Mouse (Mus musculus): ENCODE measurements at regions not wholly inside any gene's neighbourhood (a gene's known extent, or its start where the extent isn't known, plus 50 kb on each side); places are given as distances from the start of the nearest gene placed in this dataset.
A peak's percentile ranks its signal among the peaks of the same experiment; 100 is the strongest.

DNA sequence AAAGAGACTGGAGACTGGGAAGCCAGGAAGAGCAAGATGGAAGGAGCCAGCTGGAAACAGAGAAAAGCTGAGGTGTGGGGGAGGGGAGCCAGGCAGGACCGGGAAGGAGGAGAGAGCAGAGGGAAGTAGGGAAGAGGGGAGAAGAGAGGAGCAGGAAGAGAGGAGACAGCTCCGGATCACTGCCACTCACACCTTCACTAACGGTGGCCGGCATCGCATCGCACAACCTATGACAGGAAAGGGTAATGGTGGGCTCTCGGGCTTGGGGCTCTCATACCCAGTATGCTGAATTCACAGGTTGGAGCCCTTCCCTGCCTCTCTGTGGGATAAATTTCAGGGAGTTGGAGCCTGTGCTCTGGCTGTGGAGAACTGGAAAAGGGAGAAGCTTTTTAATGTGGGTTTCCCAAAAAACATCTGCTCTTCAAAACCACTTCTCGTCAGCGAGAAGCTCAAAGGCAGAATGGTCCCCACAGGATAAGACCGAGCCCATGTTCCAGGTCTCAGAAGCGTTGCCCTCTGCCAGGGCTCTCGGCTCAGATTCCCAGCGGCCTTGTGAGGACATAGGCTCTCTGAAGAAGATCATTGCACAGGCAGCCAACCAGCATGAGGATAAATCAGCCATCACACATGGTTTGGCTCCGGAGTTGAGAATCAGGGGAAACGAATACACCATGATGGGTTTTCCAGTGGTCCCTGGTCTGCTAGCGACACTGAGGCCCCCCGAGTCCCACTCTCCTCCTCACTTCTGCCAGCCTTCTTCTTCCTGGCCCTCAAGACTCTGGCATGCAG lies 53.8 kb upstream of the Coro2b start:
- DNase-seq (ENCODE audit: low spot score) (peak; percentile 4), ATAC-seq (replicated peaks; ENCODE audit: low FRiP score, low read depth) (no peak)
- no peaks in the 10 kb centered on the region for H3K36me3 ChIP-seq (ENCODE audit: insufficient read depth, low read length)
- no peak for TF ChIP-seq CTCF (IDR thresholded peaks at IDR 0.05; ENCODE audit: low read depth)
- no peak overlapping the region for H3K4me2 ChIP-seq (ENCODE audit: low read length)
- no peaks in the 10 kb centered on the region for H3K4me1 ChIP-seq (replicated peaks; ENCODE audit: insufficient read depth, low read length)
- H3K9ac ChIP-seq (ENCODE audit: low read depth, low read length) = 0 out of 2 replicates have a peak overlapping the region, but pooled peaks have one; percentile 5
- no peak overlapping the region for H3K4me3 ChIP-seq (replicated peaks; ENCODE audit: low read depth, low read length)
- no peak overlapping the region for H3K27ac ChIP-seq
- H3K27me3 ChIP-seq (ENCODE audit: insufficient read depth, low read length) = no peaks in the 10 kb centered on the region
- no peaks in the 10 kb centered on the region for H3K9me3 ChIP-seq (replicated peaks; ENCODE audit: low read length)
- WGBS = 81% methylated on average over 17 of the region's 17 CpGs

DNA sequence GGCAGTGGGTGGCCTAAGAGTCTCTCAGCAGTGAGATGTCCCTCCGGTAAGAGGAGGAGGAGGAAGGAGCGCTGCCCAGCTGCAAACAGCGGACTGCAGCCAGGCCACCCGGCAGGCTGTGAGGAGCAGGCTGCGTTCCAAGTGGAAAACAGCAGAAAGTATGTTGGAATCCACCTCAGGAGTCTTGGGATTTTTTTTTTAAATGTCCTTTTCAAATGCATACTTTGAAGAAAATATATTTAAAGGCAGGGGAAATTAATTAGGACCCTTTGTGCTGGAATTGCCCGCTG lies 54.3 kb upstream of the Coro2b start:
- H3K9me3 ChIP-seq (replicated peaks; ENCODE audit: low read length) = no peaks in the 10 kb centered on the region
- H3K27ac ChIP-seq = no peak overlapping the region
- no peak overlapping the region for H3K4me2 ChIP-seq (ENCODE audit: low read length)
- DNase-seq (ENCODE audit: low spot score) (peak; percentile 6), ATAC-seq (replicated peaks; ENCODE audit: low FRiP score, low read depth) (no peak)
- no peaks in the 10 kb centered on the region for H3K36me3 ChIP-seq (ENCODE audit: insufficient read depth, low read length)
- no peak overlapping the region for H3K4me3 ChIP-seq (replicated peaks; ENCODE audit: low read depth, low read length)
- no peaks in the 10 kb centered on the region for H3K27me3 ChIP-seq (ENCODE audit: insufficient read depth, low read length)
- H3K9ac ChIP-seq (ENCODE audit: low read depth, low read length) = 0 out of 2 replicates have a peak overlapping the region, but pooled peaks have one; percentile 5
- 52% methylated on average over 6 of the region's 6 CpGs for WGBS
- TF ChIP-seq CTCF (IDR thresholded peaks at IDR 0.05; ENCODE audit: low read depth) = no peak
- H3K4me1 ChIP-seq (replicated peaks; ENCODE audit: insufficient read depth, low read length) = no peaks in the 10 kb centered on the region

DNA sequence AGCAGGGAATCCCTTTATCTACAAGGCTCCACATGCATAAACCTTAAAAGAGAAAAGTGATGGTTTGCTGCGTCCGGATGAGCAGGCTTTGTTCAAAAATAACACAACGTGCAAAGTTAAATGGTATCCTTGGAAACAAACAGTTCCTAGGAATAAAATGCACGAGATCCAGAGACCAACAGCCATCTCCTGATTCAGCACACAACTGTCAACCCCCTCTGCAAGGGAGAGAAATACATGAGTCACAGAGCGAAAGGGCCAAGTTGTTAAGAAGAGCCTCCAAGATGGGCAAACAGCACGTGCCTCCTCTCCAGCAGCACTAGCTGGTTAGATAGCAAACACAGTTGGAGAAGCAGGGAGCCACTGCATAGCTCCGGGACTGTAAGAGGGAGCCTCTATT lies 61.2 kb upstream of the Coro2b start:
- DNase-seq (ENCODE audit: low spot score) (no peak), ATAC-seq (replicated peaks; ENCODE audit: low FRiP score, low read depth) (no peak)
- no peak overlapping the region for H3K4me2 ChIP-seq (ENCODE audit: low read length)
- no peaks in the 10 kb centered on the region for H3K4me1 ChIP-seq (replicated peaks; ENCODE audit: insufficient read depth, low read length)
- no peak overlapping the region for H3K27ac ChIP-seq
- no peak for TF ChIP-seq CTCF (IDR thresholded peaks at IDR 0.05; ENCODE audit: low read depth)
- 78% methylated on average over 7 of the region's 7 CpGs for WGBS
- H3K27me3 ChIP-seq (ENCODE audit: insufficient read depth, low read length) = no peaks in the 10 kb centered on the region
- no peaks in the 10 kb centered on the region for H3K9me3 ChIP-seq (replicated peaks; ENCODE audit: low read length)
- no peaks in the 10 kb centered on the region for H3K36me3 ChIP-seq (ENCODE audit: insufficient read depth, low read length)
- H3K9ac ChIP-seq (ENCODE audit: low read depth, low read length) = no peak overlapping the region
- H3K4me3 ChIP-seq (replicated peaks; ENCODE audit: low read depth, low read length) = no peak overlapping the region

DNA sequence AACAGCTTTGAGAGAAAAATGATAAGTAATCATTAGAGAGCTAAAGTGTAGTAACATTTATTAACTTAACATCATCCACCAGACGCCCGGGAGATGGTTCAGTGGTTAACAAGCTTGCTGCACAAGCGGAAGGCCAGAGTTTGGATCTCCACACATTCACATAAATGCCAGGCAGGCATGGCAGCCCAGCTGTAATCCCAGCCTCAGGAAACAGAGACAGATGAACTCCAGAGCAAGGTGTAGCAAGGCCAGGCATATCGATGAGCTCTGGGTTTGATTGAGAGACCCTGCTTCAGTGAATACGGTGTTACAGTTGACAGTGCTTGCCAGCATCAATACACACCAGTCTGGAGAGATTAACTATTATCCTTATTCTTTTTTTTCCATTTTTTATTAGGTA lies 62.1 kb upstream of the Coro2b start:
- Histone ChIP-seq H3K9ac (ENCODE audit: low read depth, low read length) (no peak overlapping the region), H3K27me3 (ENCODE audit: insufficient read depth, low read length) (no peaks in the 10 kb centered on the region), H3K4me3 (replicated peaks; ENCODE audit: low read depth, low read length) (no peak overlapping the region), H3K4me1 (replicated peaks; ENCODE audit: insufficient read depth, low read length) (no peaks in the 10 kb centered on the region), H3K4me2 (ENCODE audit: low read length) (no peak overlapping the region), H3K9me3 (replicated peaks; ENCODE audit: low read length) (no peaks in the 10 kb centered on the region), H3K36me3 (ENCODE audit: insufficient read depth, low read length) (no peaks in the 10 kb centered on the region), H3K27ac (no peak overlapping the region)
- TF ChIP-seq CTCF (IDR thresholded peaks at IDR 0.05; ENCODE audit: low read depth) = no peak
- ATAC-seq (replicated peaks; ENCODE audit: low FRiP score, low read depth) = no peak
- WGBS = 72% methylated on average over 5 of the region's 5 CpGs
- no peak for DNase-seq (ENCODE audit: low spot score)

DNA sequence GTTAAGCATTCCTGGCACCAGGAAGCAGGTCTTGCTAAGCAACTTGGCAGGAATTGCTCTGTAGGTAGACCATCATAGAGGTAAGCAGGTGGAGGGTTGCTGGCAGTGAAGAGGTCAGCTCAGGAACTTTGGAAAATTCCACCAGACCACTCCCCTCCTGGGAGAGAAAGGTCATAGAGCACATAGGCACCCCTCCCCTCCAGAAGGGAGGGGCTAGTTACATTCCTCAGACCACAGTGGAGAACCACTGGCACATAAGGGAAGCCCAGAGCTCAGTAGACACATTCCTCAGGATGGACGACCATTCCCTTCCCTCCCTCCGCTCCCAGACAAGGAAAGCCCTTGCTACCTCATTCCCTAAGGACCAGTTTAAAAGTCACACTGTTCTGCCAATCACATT lies 67.1 kb upstream of the Itga11 start:
- no peak overlapping the region for H3K9ac ChIP-seq (ENCODE audit: low read depth, low read length)
- H3K27ac ChIP-seq = no peak overlapping the region
- H3K9me3 ChIP-seq (replicated peaks; ENCODE audit: low read length) = peaks cover 4% of the 10 kb centered on the region; the same call in 1 of the 2 replicates
- H3K4me3 ChIP-seq (replicated peaks; ENCODE audit: low read depth, low read length) = no peak overlapping the region
- no peaks in the 10 kb centered on the region for H3K4me1 ChIP-seq (replicated peaks; ENCODE audit: insufficient read depth, low read length)
- 75% methylated on average over 2 of the region's 2 CpGs for WGBS
- H3K27me3 ChIP-seq (ENCODE audit: insufficient read depth, low read length) = no peaks in the 10 kb centered on the region
- DNase-seq (ENCODE audit: low spot score) = no peak
- TF ChIP-seq CTCF (IDR thresholded peaks at IDR 0.05; ENCODE audit: low read depth) = no peak
- ATAC-seq (replicated peaks; ENCODE audit: low FRiP score, low read depth) = no peak
- no peak overlapping the region for H3K4me2 ChIP-seq (ENCODE audit: low read length)
- H3K36me3 ChIP-seq (ENCODE audit: insufficient read depth, low read length) = no peaks in the 10 kb centered on the region

DNA sequence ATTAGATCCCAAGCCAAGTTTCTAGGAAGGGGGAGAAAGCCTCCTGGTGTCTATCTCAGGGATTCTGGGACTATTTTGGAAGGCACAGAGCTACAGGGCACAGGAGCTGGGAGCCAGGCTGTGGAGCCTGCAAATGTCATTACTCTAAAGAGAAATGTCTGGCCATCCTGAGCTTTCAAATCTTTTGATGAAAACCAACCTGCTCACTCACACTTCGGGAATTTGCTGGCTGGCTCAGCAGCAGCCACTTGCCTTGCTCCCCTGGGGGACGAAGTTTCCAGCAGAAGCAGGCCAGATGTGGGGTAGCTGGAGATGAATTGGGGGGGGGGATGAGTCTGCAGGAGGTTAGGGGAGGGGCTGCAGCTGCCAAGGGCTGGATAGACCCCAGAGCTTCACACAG lies 66.2 kb upstream of the Itga11 start:
- 57% methylated on average over 2 of the region's 2 CpGs for WGBS
- no peak overlapping the region for H3K4me2 ChIP-seq (ENCODE audit: low read length)
- H3K4me3 ChIP-seq (replicated peaks; ENCODE audit: low read depth, low read length) = no peak overlapping the region
- ATAC-seq (replicated peaks; ENCODE audit: low FRiP score, low read depth) = no peak
- H3K27me3 ChIP-seq (ENCODE audit: insufficient read depth, low read length) = no peaks in the 10 kb centered on the region
- H3K9ac ChIP-seq (ENCODE audit: low read depth, low read length) = no peak overlapping the region
- DNase-seq (ENCODE audit: low spot score) = no peak
- no peak for TF ChIP-seq CTCF (IDR thresholded peaks at IDR 0.05; ENCODE audit: low read depth)
- no peaks in the 10 kb centered on the region for H3K4me1 ChIP-seq (replicated peaks; ENCODE audit: insufficient read depth, low read length)
- H3K36me3 ChIP-seq (ENCODE audit: insufficient read depth, low read length) = no peaks in the 10 kb centered on the region
- no peak overlapping the region for H3K27ac ChIP-seq
- H3K9me3 ChIP-seq (replicated peaks; ENCODE audit: low read length) = peaks cover 4% of the 10 kb centered on the region; the same call in 1 of the 2 replicates

DNA sequence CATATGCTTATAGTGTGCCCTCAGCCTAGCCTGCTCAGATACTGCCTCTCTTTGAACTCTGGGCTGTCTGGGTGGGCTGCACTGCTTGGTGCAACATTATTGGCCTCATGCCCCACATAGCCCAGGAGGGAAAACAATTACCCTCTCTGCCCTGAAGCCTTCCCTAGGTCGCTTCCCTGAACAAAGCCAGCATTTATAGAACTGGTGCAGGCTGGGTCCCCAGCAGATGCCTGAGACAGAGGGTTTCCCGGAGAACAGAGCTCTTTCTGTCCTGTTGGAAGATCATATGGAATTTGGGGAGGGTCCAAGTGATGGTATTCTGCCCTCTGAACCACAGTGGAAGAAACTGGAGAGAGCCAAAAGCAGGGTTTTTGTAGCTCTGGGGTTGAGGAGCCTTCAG lies 64.6 kb upstream of the Itga11 start:
- H3K4me3 ChIP-seq (replicated peaks; ENCODE audit: low read depth, low read length) = no peak overlapping the region
- H3K27me3 ChIP-seq (ENCODE audit: insufficient read depth, low read length) = no peaks in the 10 kb centered on the region
- H3K4me1 ChIP-seq (replicated peaks; ENCODE audit: insufficient read depth, low read length) = no peaks in the 10 kb centered on the region
- no peak for TF ChIP-seq CTCF (IDR thresholded peaks at IDR 0.05; ENCODE audit: low read depth)
- no peaks in the 10 kb centered on the region for H3K36me3 ChIP-seq (ENCODE audit: insufficient read depth, low read length)
- WGBS = 58% methylated on average over 2 of the region's 2 CpGs
- H3K9me3 ChIP-seq (replicated peaks; ENCODE audit: low read length) = peaks cover 4% of the 10 kb centered on the region; the same call in 1 of the 2 replicates
- H3K4me2 ChIP-seq (ENCODE audit: low read length) = no peak overlapping the region
- no peak overlapping the region for H3K9ac ChIP-seq (ENCODE audit: low read depth, low read length)
- DNase-seq (ENCODE audit: low spot score) (no peak), ATAC-seq (replicated peaks; ENCODE audit: low FRiP score, low read depth) (no peak)
- H3K27ac ChIP-seq = no peak overlapping the region

Data from kidney, postnatal 0 days (tissue).